Mouse (Mus musculus) v-Abl transformed pro-B cells (cell line): ENCODE measurements around the gene Capza1.
"Not testable (repeated sequence)": the region's sequence is repeated elsewhere in the genome, so short reads cannot be mapped to it uniquely, and the experiment has no call there.

ENCODE experiments used
- in situ Hi-C, 2 experiments: fragments of 400-800 bp; cut with MboI; formaldehyde crosslinking; loops; one replicate each; pipeline ENCODE4 v1.15.1; 2025; ENCODE audit not compliant: unreplicated experiment in 2 of 2

The Capza1 gene

GRCm38 (mm10) chr3:104818749-104819134 is 45.6 kb downstream of the Capza1 start:
- in situ Hi-C loops: no loop called here

- in situ Hi-C loops: no loop called here
Measured at GRCm38 (mm10) chr3:104817991-104818748, 46.1 kb downstream of the Capza1 start, which contains the start of gene Mov10. TSS of gene Mov10 (minus strand) at chr3:104818563.

GRCm38 (mm10) chr3:104817481-104817990 is 46.8 kb downstream of the Capza1 start:
- in situ Hi-C loops: no loop called here

GRCm38 (mm10) chr3:104816130-104816529 is 48.2 kb downstream of the Capza1 start:
- in situ Hi-C loops: no loop called here

GRCm38 (mm10) chr3:104815346-104815745 is 49.0 kb downstream of the Capza1 start:
- in situ Hi-C loops: no loop called here

- in situ Hi-C loops: no loop called here
Measured at GRCm38 (mm10) chr3:104814746-104815145, 49.6 kb downstream of the Capza1 start.

- in situ Hi-C loops: not testable (repeated sequence)
Measured at GRCm38 (mm10) chr3:104813227-104813626, 51.1 kb downstream of the Capza1 start.

GRCm38 (mm10) chr3:104812254-104812653 is 52.1 kb downstream of the Capza1 start:
- in situ Hi-C loops: no loop called here

- in situ Hi-C loops: no loop called here
Measured at GRCm38 (mm10) chr3:104811752-104812151, 52.6 kb downstream of the Capza1 start.

GRCm38 (mm10) chr3:104805539-104805938 is 58.8 kb downstream of the Capza1 start:
- in situ Hi-C loops: no loop called here

- in situ Hi-C loops: no loop called here
Measured at GRCm38 (mm10) chr3:104804312-104804711, 60.0 kb downstream of the Capza1 start.

GRCm38 (mm10) chr3:104801481-104801880 is 62.8 kb downstream of the Capza1 start:
- in situ Hi-C loops: no loop called here

GRCm38 (mm10) chr3:104800681-104801080 is 63.6 kb downstream of the Capza1 start:
- in situ Hi-C loops: no loop called here

GRCm38 (mm10) chr3:104796430-104797082 is 67.7 kb downstream of the Capza1 start:
- in situ Hi-C loops: no loop called here

GRCm38 (mm10) chr3:104795661-104796340 is 68.5 kb downstream of the Capza1 start:
- in situ Hi-C loops: no loop called here

GRCm38 (mm10) chr3:104794953-104795470 is 69.3 kb downstream of the Capza1 start:
- in situ Hi-C loops: no loop called here

- in situ Hi-C loops: no loop called here
Measured at GRCm38 (mm10) chr3:104793871-104794828, 70.2 kb downstream of the Capza1 start.

- in situ Hi-C loops: no loop called here
Measured at GRCm38 (mm10) chr3:104792360-104793270, 71.7 kb downstream of the Capza1 start.

- in situ Hi-C loops: no loop called here
Measured at GRCm38 (mm10) chr3:104791671-104792070, 72.6 kb downstream of the Capza1 start.
